Mouse (Mus musculus) cerebellum, adult 9-10 months (tissue): ENCODE results near the gene Pphln1.
A peak's percentile ranks its signal among the peaks of the same experiment; 100 is the strongest.

ENCODE experiments used
- DNase-seq: peaks from one replicate; pipeline ENCODE4 v3.0.0; 2022

Gene Pphln1

GRCm38 (mm10) chr15:93435998-93436397, 37.8 kb downstream of the Pphln1 start:
- DNase-seq: no peak

GRCm38 (mm10) chr15:93438663-93439062, 40.5 kb downstream of the Pphln1 start:
- DNase-seq: peak; percentile 58

GRCm38 (mm10) chr15:93442271-93442670, 44.1 kb downstream of the Pphln1 start:
- no peak for DNase-seq

GRCm38 (mm10) chr15:93443676-93444075, 45.5 kb downstream of the Pphln1 start:
- no peak for DNase-seq

- DNase-seq: no peak
Observed at GRCm38 (mm10) chr15:93448862-93449261, 50.7 kb downstream of the Pphln1 start.

GRCm38 (mm10) chr15:93453296-93453695, 55.1 kb downstream of the Pphln1 start:
- DNase-seq: no peak

- DNase-seq: no peak
Observed at GRCm38 (mm10) chr15:93456005-93456404, 57.9 kb downstream of the Pphln1 start.

- DNase-seq: no peak
Observed at GRCm38 (mm10) chr15:93459422-93459821, 61.3 kb downstream of the Pphln1 start.

- no peak for DNase-seq
Observed at GRCm38 (mm10) chr15:93461066-93461465, 62.9 kb downstream of the Pphln1 start.

GRCm38 (mm10) chr15:93471651-93472050, 73.5 kb downstream of the Pphln1 start:
- DNase-seq: no peak

GRCm38 (mm10) chr15:93472089-93472488, 73.9 kb downstream of the Pphln1 start:
- no peak for DNase-seq

GRCm38 (mm10) chr15:93474277-93474676, 76.1 kb downstream of the Pphln1 start:
- no peak for DNase-seq

- DNase-seq: no peak
Observed at GRCm38 (mm10) chr15:93475688-93476087, 77.5 kb downstream of the Pphln1 start.

- peak; percentile 36 for DNase-seq
Observed at GRCm38 (mm10) chr15:93477729-93478128, 79.6 kb downstream of the Pphln1 start.

GRCm38 (mm10) chr15:93478676-93479075, 80.5 kb downstream of the Pphln1 start:
- no peak for DNase-seq

- DNase-seq: peak; percentile 6
Observed at GRCm38 (mm10) chr15:93479445-93479844, 81.3 kb downstream of the Pphln1 start.

GRCm38 (mm10) chr15:93481112-93481511, 83.0 kb downstream of the Pphln1 start:
- no peak for DNase-seq

- DNase-seq: no peak
Observed at GRCm38 (mm10) chr15:93484261-93484710, 86.1 kb downstream of the Pphln1 start.

- DNase-seq: no peak
Observed at GRCm38 (mm10) chr15:93485252-93485651, 87.1 kb downstream of the Pphln1 start.

- no peak for DNase-seq
Observed at GRCm38 (mm10) chr15:93486066-93486465, 87.9 kb downstream of the Pphln1 start.

GRCm38 (mm10) chr15:93489597-93489996, 91.4 kb downstream of the Pphln1 start:
- DNase-seq: no peak

- no peak for DNase-seq
Observed at GRCm38 (mm10) chr15:93494700-93495099, 96.5 kb downstream of the Pphln1 start.

GRCm38 (mm10) chr15:93499866-93500265, 101.7 kb downstream of the Pphln1 start:
- DNase-seq: no peak

GRCm38 (mm10) chr15:93502703-93503102, 104.6 kb downstream of the Pphln1 start:
- DNase-seq: no peak

GRCm38 (mm10) chr15:93503201-93503745, 105.1 kb downstream of the Pphln1 start:
- DNase-seq: no peak
